Mouse (Mus musculus) adrenal gland, postnatal 14 days (tissue): Measurements from ENCODE around the gene Usp46. TPM values are rescaled to one million over a fixed set of nuclear protein-coding genes. Genes with fewer than 3 reads are reported as not detected.

Source experiments
- DNase-seq: peaks from one replicate; pipeline ENCODE4 v3.0.0; 2021; ENCODE audit warnings: mixed read lengths
- total RNA-seq: library from RNA; stranded (reverse); gene quantifications from 2 replicates; pipeline ENCODE4 v1.2.3, GENCODE M21; 2021

Usp46 gene
- total RNA-seq, 1 experiment from 2014 or later, result 29.8 TPM

DNA sequence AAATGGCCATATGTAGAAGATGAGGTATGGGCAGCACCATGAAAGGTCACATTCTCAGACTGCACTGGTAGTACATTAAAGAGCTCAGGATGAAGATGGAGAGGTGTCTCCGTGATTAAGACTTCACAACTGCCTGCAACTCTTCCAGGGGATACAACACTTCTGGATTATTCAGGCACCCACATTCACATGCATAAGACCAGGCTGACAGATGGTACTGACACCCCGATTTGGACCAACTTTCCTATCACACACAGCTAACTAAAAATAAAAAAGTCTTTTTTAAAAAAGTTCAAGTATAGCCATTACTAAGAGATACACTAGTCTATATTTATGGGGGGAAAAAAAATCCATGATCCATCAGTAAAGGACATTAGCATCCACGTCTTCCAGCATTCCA lies 112.5 kb downstream of the Usp46 start:
- DNase-seq, result no peak

DNA sequence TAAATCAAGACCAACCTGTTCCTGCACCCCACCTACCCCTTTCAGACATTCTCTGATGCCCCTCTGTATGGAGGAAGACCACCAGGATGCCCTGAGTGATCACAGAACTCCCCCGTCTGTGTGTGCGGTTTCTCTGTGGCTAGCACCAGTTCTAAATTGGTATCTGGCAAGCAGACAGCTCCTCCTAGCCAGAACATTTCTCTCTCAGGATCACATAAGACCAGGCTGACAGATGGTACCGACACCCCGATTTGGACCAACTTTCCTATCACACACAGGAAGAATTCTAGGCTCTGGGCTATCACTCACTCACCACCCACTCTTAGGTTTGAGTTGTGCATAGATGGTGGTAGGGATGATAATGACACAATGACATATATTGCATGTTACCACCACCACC lies 113.2 kb downstream of the Usp46 start:
- DNase-seq, result no peak

DNA sequence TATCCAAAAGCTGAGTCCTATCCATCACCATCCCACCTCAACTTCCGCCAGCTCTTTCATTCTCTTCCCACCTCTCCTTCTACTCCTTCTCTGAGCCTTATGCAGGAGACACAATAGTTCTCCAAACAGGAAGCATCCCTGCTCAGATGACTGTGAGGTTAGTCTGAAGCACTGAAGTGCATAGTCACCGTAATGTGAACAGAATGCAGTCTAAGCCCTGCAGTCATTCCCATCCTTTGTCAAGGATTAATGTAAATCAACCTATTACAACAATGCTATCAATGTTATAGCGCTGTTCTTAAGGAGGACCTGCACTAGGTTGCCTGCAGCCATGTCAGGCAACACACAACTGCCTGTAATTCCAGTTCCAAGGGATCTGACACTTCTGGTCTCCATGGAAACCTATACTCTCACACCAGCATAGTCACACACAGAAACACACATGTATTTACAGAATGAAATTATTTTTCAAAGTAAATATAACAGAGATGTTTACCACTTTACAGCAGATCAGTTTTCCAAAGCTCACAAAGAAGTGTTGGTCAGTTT lies 115.1 kb downstream of the Usp46 start:
- DNase-seq, result no peak

DNA sequence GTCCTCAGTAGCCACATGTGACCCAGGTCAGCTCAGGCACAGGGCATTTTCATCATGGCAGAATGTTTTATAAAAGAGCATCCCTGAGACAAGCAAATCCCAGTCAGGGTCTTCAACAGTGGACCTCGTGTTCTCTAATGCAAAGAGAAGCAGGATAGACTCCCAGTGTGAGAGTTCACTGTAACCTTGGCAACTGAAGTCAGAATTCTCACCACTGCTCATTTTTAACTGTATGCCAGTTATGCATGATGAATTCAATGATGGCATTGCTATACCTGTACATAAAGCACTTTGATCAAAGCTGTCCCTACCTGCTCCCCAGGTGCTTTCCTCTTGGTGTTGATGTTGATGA lies 116.6 kb downstream of the Usp46 start:
- no peak for DNase-seq

DNA sequence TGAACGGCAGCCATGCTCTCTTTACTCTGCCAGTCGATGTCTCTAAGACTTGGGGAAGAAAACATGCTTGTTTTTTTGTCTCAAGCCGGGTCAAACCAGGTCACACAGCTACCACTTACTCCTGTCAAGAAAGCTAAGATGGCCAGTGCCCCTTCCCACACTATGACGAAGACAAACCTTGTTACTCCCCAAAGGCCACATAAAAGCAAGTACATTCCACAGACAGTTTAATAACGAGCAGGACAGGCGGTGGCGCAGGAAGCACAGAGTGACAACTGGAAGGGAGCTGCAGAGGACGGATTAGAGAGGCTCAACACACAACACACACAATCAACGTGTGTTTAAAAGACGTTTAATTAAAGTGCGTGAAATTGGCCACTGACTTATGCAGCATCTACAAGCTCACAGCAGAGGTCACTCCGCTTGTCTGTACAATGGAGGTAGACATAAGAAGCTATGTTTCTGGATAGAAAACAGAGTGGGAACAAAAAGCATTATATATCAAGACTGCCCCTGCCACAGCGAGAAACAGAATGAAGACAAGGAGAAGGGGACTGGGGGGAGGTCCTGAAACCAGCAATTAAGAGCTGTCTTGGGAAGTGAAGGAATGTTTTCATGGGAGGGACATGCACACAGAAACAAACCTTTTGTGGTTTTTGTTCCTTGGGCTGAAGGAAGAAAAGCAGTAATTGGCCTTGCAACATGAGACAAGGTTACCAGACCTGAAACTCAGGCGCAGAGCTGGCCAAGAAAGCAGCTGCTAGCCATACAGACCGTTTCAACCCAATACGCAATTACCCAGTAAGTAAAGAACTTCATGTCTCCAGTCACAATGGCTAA lies 117.2 kb downstream of the Usp46 start:
- no peak for DNase-seq

Other genes starting within 250 kb of the Usp46 start
- 16.0 and 17.8 TPM in 2 replicates for gene Rasl11b, start 126.9 kb upstream of the Usp46 start, total RNA-seq